Mouse (Mus musculus): ENCODE measurements around the gene Mcfd2. TPM values are rescaled to one million over a fixed set of nuclear protein-coding genes. Genes with fewer than 3 reads are reported as not detected.
A peak's percentile ranks its signal among the peaks of the same experiment; 100 is the strongest.

Mcfd2 gene
- total and polyA plus RNA-seq, 3 experiments = 24.7 to 41.9 (median 39.1) TPM

- Histone ChIP-seq H3K4me1 (ENCODE audit: control insufficient read depth in 1 of 2, insufficient read depth in 2 of 2) (peaks cover 18 to 42% of the 10 kb centered on the region in 2 experiments), H3K36me3 (replicated peaks in 1 of 2; ENCODE audit: control insufficient read depth in 1 of 2, insufficient read depth in 1 of 2, low read length in 1 of 2) (peaks cover 2 to 31% of the 10 kb centered on the region in 2 experiments), H3K9ac (ENCODE audit: insufficient read depth, low read depth) (no peak overlapping the region), H3K4me3 (replicated peaks in 1 of 3; ENCODE audit: low read depth in 2 of 3, low read length in 2 of 3, poor library complexity in 1 of 3) (no peak overlapping the region), H3K79me2 (replicated peaks; ENCODE audit: control insufficient read depth, extremely low read depth, insufficient read depth, poor library complexity, severe bottlenecking) (no peaks in the 10 kb centered on the region), H3K27me3 (replicated peaks) (no peaks in the 10 kb centered on the region), H3K9me3 (replicated peaks; ENCODE audit: low read length) (no peaks in the 10 kb centered on the region), H3K27ac (ENCODE audit: insufficient read depth, low read depth) (no peak overlapping the region), H3K4me2 (ENCODE audit: insufficient read depth, low read depth, poor library complexity, severe bottlenecking) (no peak overlapping the region)
- in situ Hi-C loops (cut with MboI; ENCODE audit: low pct_ligation_motif_present, low pct_unique_long_range_greater_than_20kb, low sequenced_read_pairs) = loop anchor here (5.0 kb wide), 1 partner anchor 253 kb away; no protein-coding TSS in a partner anchor
- dilution Hi-C loops (cut with MboI; ENCODE audit: extremely low pct_ligation_motif_present, extremely low pct_unique_long_range_greater_than_20kb, low sequenced_read_pairs) = no loop called here
- TF ChIP-seq GABPA (IDR thresholded peaks at IDR 0.05; ENCODE audit: insufficient replicate concordance, low read depth, low read length) (no peak), USF1 (IDR thresholded peaks at IDR 0.05; ENCODE audit: low read depth, low read length) (no peak), POLR2AphosphoS2 (IDR thresholded peaks at IDR 0.05; ENCODE audit: low read depth, low read length) (no peak), NRF1 (IDR thresholded peaks at IDR 0.05; ENCODE audit: low read depth, low read length) (no peak), NELFE (IDR thresholded peaks at IDR 0.05; ENCODE audit: low read depth, low read length) (no peak), ZNF384 (IDR thresholded peaks at IDR 0.05; ENCODE audit: low read depth, low read length) (no peak)
- DNase-seq (ENCODE audit: extremely low read depth) = peak; percentile 51
Observed at GRCm38 (mm10) chr17:87314530-87314946, 48.8 kb upstream of the Mcfd2 start.

- H3K36me3 ChIP-seq (replicated peaks in 1 of 2; ENCODE audit: control insufficient read depth in 1 of 2, insufficient read depth in 1 of 2, low read length in 1 of 2) = peaks cover 2 to 35% of the 10 kb centered on the region in 2 experiments
- no peak overlapping the region for H3K27ac ChIP-seq (ENCODE audit: insufficient read depth, low read depth)
- H3K9me3 ChIP-seq (replicated peaks; ENCODE audit: low read length) = no peaks in the 10 kb centered on the region
- H3K9ac ChIP-seq (ENCODE audit: insufficient read depth, low read depth) = no peak overlapping the region
- no peak for DNase-seq (ENCODE audit: extremely low read depth)
- H3K4me2 ChIP-seq (ENCODE audit: insufficient read depth, low read depth, poor library complexity, severe bottlenecking) = no peak overlapping the region
- peaks cover 18 to 42% of the 10 kb centered on the region in 2 experiments for H3K4me1 ChIP-seq (ENCODE audit: control insufficient read depth in 1 of 2, insufficient read depth in 2 of 2)
- TF ChIP-seq IRF4 (IDR thresholded peaks at IDR 0.05; ENCODE audit: low read depth, low read length) (no peak), JUN (IDR thresholded peaks at IDR 0.05; ENCODE audit: insufficient read depth, low read depth, low read length) (no peak), MXI1 (IDR thresholded peaks at IDR 0.05; ENCODE audit: low read depth, low read length) (no peak), JUND (conservative IDR thresholded peaks at IDR 0.05; ENCODE audit: low read depth, low read length) (no peak), GABPA (IDR thresholded peaks at IDR 0.05; ENCODE audit: insufficient replicate concordance, low read depth, low read length) (no peak), MEF2A (IDR thresholded peaks at IDR 0.05; ENCODE audit: borderline replicate concordance, low read depth, low read length) (no peak), EP300 (IDR thresholded peaks at IDR 0.05; ENCODE audit: low read length) (no peak), BHLHE40 (IDR thresholded peaks at IDR 0.05; ENCODE audit: low read depth, low read length) (no peak), TBP (conservative IDR thresholded peaks at IDR 0.05; ENCODE audit: low read depth, low read length) (no peak), TCF12 (IDR thresholded peaks at IDR 0.05; ENCODE audit: low read depth, low read length) (no peak), HCFC1 (IDR thresholded peaks at IDR 0.05; ENCODE audit: low read depth, low read length) (no peak), USF1 (IDR thresholded peaks at IDR 0.05; ENCODE audit: low read depth, low read length) (no peak), ETS1 (conservative IDR thresholded peaks at IDR 0.05; ENCODE audit: low read depth, low read length) (no peak)
- dilution Hi-C loops (cut with MboI; ENCODE audit: extremely low pct_ligation_motif_present, extremely low pct_unique_long_range_greater_than_20kb, low sequenced_read_pairs) = no loop called here
- no peaks in the 10 kb centered on the region for H3K27me3 ChIP-seq (replicated peaks)
- no peak overlapping the region for H3K4me3 ChIP-seq (replicated peaks in 1 of 3; ENCODE audit: low read depth in 2 of 3, low read length in 2 of 3, poor library complexity in 1 of 3)
- no peaks in the 10 kb centered on the region for H3K79me2 ChIP-seq (replicated peaks; ENCODE audit: control insufficient read depth, extremely low read depth, insufficient read depth, poor library complexity, severe bottlenecking)
- in situ Hi-C loops (cut with MboI; ENCODE audit: low pct_ligation_motif_present, low pct_unique_long_range_greater_than_20kb, low sequenced_read_pairs) = loop anchor here (5.0 kb wide), 1 partner anchor 253 kb away; no protein-coding TSS in a partner anchor
Observed at GRCm38 (mm10) chr17:87314121-87314520, 48.4 kb upstream of the Mcfd2 start.
